Mouse (Mus musculus) left cerebral cortex, postnatal 14 days (tissue): ENCODE data around the gene Mrps12. TPM values are rescaled to one million over a fixed set of nuclear protein-coding genes. Genes with fewer than 3 reads are reported as not detected.

Experiments
- DNase-seq, 2 experiments: peaks; one replicate each; pipeline ENCODE4 v3.0.0; 2021 to 2022; ENCODE audit warnings: low spot score in 2 of 2, mixed read lengths in 1 of 2
- intact Hi-C: fragments of 180-260 bp; cut with DNase I; formaldehyde crosslinking; loops from one replicate; pipeline ENCODE4 v1.15.1; 2025
- long read RNA-seq, 2 experiments: library from polyadenylated mRNA; stranded (forward); transcript quantifications; one replicate each; pipeline ENCODE4 v2.0.0; 2021
- total RNA-seq, 2 experiments: library from RNA; stranded (reverse); gene quantifications; 2 replicates each; pipeline ENCODE4 v1.2.3; 2021

The Mrps12 gene
- total RNA-seq = 10 to 100 TPM; 60.4 to 66.5 TPM
- long read RNA-seq, experiment 1, transcript Mrps12-201 (3 exons, 722 nt) = minor isoform, 24 of 76 reads
- long read RNA-seq, experiment 1, transcript Mrps12-204 (2 exons, 883 nt) = major isoform, 45 of 76 reads
- long read RNA-seq, experiment 1, partial matches to known transcripts = 0 of 76 reads
- long read RNA-seq, experiment 1, other reads (novel, unspliced or antisense) = 7 of 76 reads
- long read RNA-seq, experiment 2, transcript Mrps12-201 (3 exons, 722 nt) = major isoform, 26 of 52 reads
- long read RNA-seq, experiment 2, transcript Mrps12-204 (2 exons, 883 nt) = minor isoform, 22 of 52 reads
- long read RNA-seq, experiment 2, partial matches to known transcripts = 0 of 52 reads
- long read RNA-seq, experiment 2, other reads (novel, unspliced or antisense) = 4 of 52 reads

DNA sequence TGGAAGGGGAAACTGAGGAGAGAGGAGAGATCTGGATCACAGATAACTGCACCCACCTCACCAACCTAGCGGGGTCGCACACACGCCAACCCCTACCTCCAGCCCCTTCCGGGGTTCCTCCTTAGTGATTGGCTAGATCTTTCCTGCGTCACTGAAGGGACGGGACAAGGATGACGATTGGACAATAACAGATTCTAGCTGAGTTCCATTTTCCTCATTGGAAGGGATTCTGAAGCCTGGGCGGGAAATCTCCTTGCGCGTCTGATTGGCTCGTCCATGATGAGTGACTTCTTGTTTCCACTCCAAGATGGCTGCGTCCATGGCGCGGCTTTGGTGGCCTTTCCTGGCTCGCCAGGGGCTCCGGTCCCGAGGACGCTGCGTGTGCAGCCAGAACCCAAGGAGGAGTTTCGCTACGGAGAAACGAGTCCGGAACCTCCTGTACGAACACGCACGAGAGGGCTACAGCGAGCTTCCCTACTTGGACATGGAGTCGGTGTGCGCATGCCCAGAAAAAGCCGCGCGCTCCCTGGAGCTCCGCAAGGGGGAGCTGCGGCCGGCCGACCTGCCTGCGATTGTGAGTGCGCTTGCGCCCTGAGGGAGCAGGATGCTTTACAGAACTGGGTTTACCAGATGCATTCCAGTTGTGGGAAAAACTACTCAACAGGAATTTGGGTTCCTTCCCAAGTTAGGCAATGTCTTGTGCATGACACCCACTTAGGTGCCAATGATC is at the start of gene Mrps12, which contains the start of gene Sars2:
Mrps12 (minus strand) TSS at position 112 of the 730 bp plus-strand sequence.
Sars2 (plus strand) TSS at position 284 of the 730 bp plus-strand sequence.
- peak; percentile 95 to 99 for DNase-seq
- intact Hi-C loops = no loop called here

GRCm38 (mm10) chr7:28790066-28790806 is 48.6 kb upstream of the Mrps12 start:
- no peak for DNase-seq
- intact Hi-C loops = no loop called here

DNA sequence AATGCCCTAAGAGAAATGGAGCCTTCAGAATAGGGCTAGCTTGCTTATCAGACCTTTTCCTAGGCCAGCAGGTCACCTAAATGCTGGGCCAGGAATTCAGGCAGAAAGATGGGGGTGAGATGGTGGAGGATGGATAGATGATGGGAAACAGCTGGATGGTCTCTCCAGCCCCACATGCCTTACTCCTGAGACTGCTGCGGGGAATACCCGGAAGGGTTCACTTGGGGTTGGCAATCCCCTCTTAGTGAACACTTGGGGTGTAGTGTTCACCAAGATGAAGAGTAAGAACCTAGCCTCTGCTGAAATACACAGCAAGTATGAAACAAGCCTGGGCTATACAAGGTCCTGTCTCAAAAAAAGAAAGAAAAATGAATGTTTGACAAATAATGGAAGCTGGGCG is 47.6 kb upstream of the Mrps12 start:
- intact Hi-C loops = loop anchor here (10.0 kb wide), 1 partner anchor 246 kb away; no protein-coding TSS in a partner anchor

DNA sequence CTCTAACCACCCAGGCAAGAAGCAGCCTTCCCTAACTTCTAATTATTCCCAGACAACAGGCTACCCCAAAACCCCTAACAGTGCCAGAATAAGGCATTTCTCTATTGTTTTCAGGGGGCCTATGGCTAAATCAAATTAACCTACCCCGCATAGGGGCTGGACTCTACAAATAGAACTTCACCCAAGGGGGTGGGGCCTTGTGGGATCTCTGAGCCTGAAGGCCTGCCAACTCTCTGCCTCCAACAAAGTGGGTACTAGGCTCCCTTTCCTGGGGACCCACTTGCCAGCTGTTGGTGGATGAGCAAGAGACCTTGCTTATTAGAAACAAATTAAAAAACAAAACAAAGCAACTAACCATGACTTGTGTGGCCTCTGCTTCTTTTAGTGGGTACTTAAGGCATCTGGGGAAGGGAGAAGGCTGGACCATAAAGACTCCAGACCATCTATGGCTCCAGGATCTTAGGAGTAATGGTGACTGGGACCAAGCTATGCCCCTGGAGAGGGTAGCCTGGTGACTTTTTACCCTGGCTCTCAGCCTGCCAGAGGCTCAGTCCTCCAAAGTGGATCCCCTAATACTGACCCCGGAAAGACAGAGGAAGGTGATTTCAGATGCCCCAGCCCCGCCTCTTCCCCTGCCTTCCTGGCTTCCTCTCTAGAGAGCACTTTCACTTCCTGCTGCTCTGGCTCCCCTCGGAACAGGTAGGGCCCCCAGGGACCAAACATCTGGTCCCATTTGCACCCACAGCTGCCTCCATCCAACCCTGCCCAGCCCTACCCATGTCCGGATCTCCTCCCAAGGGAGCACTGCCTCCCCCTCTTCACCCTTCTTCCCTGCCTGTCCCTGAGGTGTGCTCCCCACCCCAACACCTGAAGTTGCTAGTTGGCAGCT is 46.9 kb upstream of the Mrps12 start, which contains the start of gene Rinl:
Rinl (plus strand) TSS at position 663 of the 889 bp plus-strand sequence.
- intact Hi-C loops = loop anchor here (10.0 kb wide), 1 partner anchor 246 kb away; no protein-coding TSS in a partner anchor
- no peak for DNase-seq

More for the DNA sequence above, 47.6 kb upstream of the Mrps12 start:
- no peak for DNase-seq

DNA sequence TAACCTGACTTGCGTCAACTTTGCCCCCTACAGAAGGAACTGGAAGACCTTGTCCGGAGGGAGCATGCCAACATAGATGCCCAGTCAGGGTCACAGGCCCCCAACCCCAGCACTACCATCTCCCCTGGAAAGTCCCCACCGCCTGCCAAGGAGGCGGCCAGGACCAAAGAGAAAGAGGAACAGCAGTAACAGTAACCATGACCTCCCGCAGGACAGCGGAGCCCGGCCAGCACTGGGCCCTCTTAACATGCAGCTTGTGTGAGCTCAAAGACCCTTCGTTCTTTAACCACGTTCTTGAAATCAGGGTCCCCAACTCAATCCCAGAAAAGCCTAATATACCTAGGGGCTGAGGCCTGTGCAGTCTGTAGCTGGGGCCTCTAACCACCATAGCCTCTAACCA is 46.3 kb upstream of the Mrps12 start:
- intact Hi-C loops = loop anchor here (10.0 kb wide), 1 partner anchor 247 kb away; no protein-coding TSS in a partner anchor
- DNase-seq = no peak

DNA sequence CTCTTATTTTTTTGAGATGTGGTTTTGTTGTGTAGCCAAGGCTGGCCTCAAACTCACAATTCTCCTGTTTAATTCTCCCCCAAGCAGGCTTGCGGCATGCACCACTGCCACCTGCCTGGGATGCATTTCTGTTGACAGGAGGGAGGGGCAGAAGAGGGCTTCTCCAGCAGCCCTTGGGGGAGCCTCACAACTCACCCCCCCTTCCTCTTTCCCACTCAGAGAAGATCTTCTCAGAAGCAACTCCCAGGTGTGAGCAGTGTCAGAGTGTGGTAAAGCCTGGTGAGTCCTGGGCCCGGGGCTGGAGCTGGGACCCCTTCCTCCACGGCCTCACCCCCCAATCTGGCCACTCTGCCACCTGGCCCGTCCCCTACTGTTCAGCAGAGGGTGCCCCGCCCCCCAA is 43.5 kb upstream of the Mrps12 start:
- intact Hi-C loops = loop anchor here (10.0 kb wide), 1 partner anchor 250 kb away; no protein-coding TSS in a partner anchor
- no peak for DNase-seq

GRCm38 (mm10) chr7:28781261-28781663 is 39.6 kb upstream of the Mrps12 start:
- DNase-seq = no peak
- intact Hi-C loops = loop anchor here (10.0 kb wide), 1 partner anchor 254 kb away; no protein-coding TSS in a partner anchor

DNA sequence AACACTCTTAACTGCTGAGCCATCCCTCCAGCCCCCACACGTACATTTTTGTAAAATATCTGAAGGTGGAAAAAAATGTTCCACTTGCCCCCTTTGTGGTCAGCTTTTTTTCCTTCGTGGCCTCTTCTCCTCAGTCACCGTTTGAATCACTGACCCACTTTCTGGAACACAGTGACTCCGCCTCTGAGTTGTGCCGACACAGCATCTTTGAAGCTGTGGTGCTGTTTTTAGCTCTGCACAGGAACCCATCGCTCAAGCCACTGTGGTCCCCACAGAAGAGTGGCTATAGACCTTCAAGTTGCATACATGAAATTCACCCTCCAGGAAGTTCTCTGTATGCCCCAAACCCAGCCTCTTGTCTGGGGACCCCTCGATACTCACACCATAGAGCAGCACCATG is 39.2 kb upstream of the Mrps12 start:
- intact Hi-C loops = loop anchor here (10.0 kb wide), 1 partner anchor 254 kb away; no protein-coding TSS in a partner anchor
- DNase-seq = peak in 1 of 2 experiments; percentile 62

- intact Hi-C loops = loop anchor here (10.0 kb wide), 1 partner anchor 255 kb away; no protein-coding TSS in a partner anchor
- peak; percentile 94 for DNase-seq
Measured at GRCm38 (mm10) chr7:28780067-28780658, 38.5 kb upstream of the Mrps12 start.

- intact Hi-C loops = no loop called here
- DNase-seq = no peak
Measured at GRCm38 (mm10) chr7:28778825-28779224, 37.2 kb upstream of the Mrps12 start.

GRCm38 (mm10) chr7:28775129-28775528 is 33.5 kb upstream of the Mrps12 start:
- intact Hi-C loops = no loop called here
- DNase-seq = no peak

DNA sequence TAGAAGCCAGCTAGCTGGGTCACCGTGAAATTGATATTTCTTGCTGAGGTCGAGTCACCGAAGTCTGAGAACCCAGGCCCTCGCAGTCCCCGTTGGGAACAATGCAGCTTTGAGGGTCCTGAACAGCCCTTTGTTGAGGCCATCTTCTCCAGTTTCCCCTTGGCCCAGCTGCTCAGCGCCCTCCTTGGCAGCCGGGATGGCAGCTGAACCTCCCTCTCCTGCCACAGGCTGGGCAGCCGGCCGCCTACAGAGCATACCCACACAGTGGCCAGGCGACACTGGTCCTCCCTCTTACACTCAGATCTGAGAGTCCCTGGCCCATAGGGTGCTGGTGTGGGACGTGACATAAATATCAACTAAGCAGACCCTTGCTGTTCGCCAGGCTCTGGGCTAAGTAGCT is 32.5 kb upstream of the Mrps12 start:
- intact Hi-C loops = no loop called here
- DNase-seq = no peak

DNA sequence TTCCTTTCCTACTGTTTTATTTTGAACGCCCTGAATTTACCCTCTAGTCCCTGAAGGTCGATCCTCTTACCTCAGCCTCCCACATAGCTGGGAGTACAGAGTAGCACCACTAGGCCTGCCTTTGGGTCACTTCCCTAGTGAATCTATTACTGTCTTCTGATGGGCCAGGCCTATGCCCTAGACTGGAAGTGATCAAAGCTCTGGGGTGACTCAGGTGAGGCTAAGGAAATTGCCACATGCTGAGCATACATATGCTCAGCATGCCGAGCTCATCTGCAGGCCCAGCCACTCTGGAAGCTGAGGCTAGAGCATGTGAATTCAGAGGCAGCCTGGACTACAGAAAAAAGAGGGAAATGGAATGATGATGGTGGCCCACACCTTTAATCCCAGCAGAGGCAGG is 31.5 kb upstream of the Mrps12 start:
- intact Hi-C loops = no loop called here
- DNase-seq = no peak

DNA sequence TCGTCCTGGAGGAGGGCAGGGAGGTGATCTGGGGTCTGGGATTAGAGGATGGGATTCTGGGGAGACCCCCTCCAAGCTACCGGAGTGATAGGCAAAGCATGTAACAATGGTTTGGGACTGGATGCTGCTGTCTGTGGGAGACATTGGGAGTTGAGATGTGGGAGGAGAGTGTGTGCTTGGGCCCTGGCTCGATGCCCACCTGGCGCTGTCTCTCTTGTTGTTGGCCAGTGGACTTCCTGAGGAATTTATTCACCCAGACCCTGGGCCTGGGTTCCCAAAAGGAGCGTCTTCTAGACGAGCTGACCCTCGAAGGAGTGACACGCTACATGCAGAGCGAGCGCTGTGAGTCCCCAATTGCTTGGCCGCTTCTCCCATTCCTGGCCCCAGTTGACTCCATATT is 30.2 kb upstream of the Mrps12 start:
- no peak for DNase-seq
- intact Hi-C loops = no loop called here

DNA sequence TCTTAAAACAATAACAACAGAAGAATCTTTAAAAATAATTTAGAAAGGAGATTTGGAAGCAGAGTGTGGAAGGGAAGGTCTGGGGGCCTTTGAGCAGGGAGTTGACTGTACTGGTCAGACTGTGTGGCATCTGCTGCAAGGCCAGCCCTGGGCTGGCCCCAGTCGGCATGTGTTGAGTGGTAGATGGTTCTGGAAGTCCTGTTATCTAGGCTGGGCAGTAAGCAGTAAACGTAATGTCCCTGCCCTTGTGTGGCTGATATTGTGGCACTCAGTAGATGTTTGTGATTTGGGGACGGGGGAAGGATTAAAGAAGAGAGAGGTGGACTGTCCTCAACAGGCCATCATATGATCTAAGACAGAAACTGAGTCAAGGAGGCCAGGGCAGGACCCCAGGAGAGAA is 28.7 kb upstream of the Mrps12 start:
- no peak for DNase-seq
- intact Hi-C loops = no loop called here

DNA sequence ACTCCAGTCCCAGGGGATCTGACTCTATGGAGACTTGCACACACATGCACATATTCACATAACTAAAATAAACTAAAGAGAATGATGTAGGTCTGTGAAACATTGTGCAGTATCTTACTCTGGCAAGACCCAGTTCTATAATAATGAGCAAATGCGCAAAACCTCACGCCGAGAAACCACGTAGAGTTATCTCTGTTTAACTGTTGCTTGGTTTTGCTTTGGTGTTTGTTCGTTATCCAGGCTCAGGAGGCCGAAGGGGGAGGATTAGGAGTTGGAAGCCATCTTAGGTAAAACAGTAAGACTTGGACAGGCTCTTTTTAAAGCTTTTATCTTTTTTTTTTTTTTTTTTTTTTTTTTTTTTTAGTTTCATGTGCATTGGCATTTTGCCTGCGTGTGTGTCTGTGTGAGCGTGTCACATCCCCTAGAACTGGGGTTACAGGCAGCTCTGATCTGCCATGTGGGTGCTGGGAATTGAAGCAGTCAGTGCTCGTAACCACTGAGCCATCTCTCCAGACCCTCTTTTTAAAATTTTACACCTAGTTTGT is 27.9 kb upstream of the Mrps12 start:
- DNase-seq = no peak
- intact Hi-C loops = no loop called here

DNA sequence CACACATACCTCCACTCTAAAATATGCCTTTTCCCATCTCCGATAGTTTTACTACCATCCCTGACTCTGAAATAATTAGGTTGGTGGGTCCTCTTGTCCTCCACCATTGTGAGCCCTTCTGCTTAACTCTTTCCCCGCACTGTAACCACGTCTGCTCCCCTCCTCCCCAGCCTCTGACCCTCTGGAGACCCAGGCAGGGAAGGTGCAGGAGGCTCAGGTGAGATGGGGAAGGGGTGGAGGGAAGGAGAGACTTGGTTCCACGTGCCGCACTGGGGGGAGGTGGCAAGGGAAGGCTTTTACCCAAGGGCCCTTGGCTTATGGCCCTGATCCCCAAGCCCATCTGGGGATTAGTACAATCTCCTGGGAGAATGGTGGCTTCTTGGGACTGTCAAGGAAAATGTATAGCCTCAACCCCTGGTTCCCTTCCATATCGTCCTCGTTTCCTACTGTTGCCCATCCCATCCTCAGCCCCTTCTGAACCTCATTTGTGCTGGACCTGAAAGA is 25.9 kb upstream of the Mrps12 start, which contains the start of gene Nfkbib:
Nfkbib (minus strand) TSS at position 51 of the 504 bp plus-strand sequence.
- intact Hi-C loops = no loop called here
- DNase-seq = no peak
